Mouse (Mus musculus): ENCODE measurements at regions not wholly inside any gene's neighbourhood (a gene's known extent, or its start where the extent isn't known, plus 50 kb on each side); places are given as distances from the start of the nearest gene placed in this dataset.

DNA sequence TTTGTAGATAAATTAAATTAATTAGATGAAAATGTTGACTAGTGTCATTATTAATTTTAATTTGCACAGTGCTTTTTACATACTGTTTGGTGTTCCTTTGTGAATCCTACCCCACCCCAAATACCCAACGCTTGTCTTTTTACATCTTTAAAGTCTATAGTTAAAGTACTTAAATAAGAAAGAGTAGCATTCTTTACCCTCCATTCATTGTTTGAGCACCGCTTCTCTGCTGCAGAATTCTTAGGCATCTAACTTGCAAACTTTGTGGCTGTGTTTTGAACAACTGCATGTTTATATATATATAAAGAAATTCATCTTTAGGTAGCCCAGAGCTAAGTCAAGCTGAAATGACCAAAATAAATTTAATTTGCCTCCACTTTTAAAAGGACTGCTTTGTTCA, 140.9 kb downstream of the Lca5 start:
- TF ChIP-seq CTCF (IDR thresholded peaks at IDR 0.05; ENCODE audit: low read depth) (no peak), EP300 (IDR thresholded peaks at IDR 0.05; ENCODE audit: low read depth) (no peak)
